Mouse (Mus musculus): Measurements from ENCODE around the gene Iba57. TPM values are rescaled to one million over a fixed set of nuclear protein-coding genes. Genes with fewer than 3 reads are reported as not detected.

Gene Iba57
- total RNA-seq, 2 experiments from 2014 or later = 11.0 to 12.0 TPM

GRCm38 (mm10) chr11:59176475-59176874, 12.9 kb upstream of the Iba57 start:
- DNase-seq (ENCODE audit: low spot score in 2 of 2) = no peak

GRCm38 (mm10) chr11:59174189-59174838, 10.8 kb upstream of the Iba57 start:
- no peak for DNase-seq (ENCODE audit: low spot score in 2 of 2)

GRCm38 (mm10) chr11:59170549-59170948, 7.0 kb upstream of the Iba57 start:
- DNase-seq (ENCODE audit: low spot score in 2 of 2) = no peak

- DNase-seq (ENCODE audit: low spot score in 2 of 2) = no peak
Measured at GRCm38 (mm10) chr11:59169807-59170206, 6.3 kb upstream of the Iba57 start.

GRCm38 (mm10) chr11:59165616-59166241, 2.2 kb upstream of the Iba57 start:
- no peak for DNase-seq (ENCODE audit: low spot score in 2 of 2)

- no peak for DNase-seq (ENCODE audit: low spot score in 2 of 2)
Measured at GRCm38 (mm10) chr11:59164384-59164783, 845 bp upstream of the Iba57 start.

GRCm38 (mm10) chr11:59162443-59163254, 890 bp downstream of the Iba57 start:
- DNase-seq (ENCODE audit: low spot score in 2 of 2) = no peak

GRCm38 (mm10) chr11:59161398-59161797, 2.1 kb downstream of the Iba57 start:
- DNase-seq (ENCODE audit: low spot score in 2 of 2) = no peak

- no peak for DNase-seq (ENCODE audit: low spot score in 2 of 2)
Measured at GRCm38 (mm10) chr11:59159558-59159957, 4.0 kb downstream of the Iba57 start.

GRCm38 (mm10) chr11:59159099-59159498, 4.4 kb downstream of the Iba57 start:
- DNase-seq (ENCODE audit: low spot score in 2 of 2) = no peak

- DNase-seq (ENCODE audit: low spot score in 2 of 2) = no peak
Measured at GRCm38 (mm10) chr11:59155900-59156299, 7.6 kb downstream of the Iba57 start.

GRCm38 (mm10) chr11:59154220-59154619, 9.3 kb downstream of the Iba57 start:
- no peak for DNase-seq (ENCODE audit: low spot score in 2 of 2)

- no peak for DNase-seq (ENCODE audit: low spot score in 2 of 2)
Measured at GRCm38 (mm10) chr11:59151729-59152128, 11.8 kb downstream of the Iba57 start.

GRCm38 (mm10) chr11:59149302-59149701, 14.2 kb downstream of the Iba57 start:
- no peak for DNase-seq (ENCODE audit: low spot score in 2 of 2)

GRCm38 (mm10) chr11:59142962-59143361, 20.6 kb downstream of the Iba57 start:
- DNase-seq (ENCODE audit: low spot score in 2 of 2) = no peak

- DNase-seq (ENCODE audit: low spot score in 2 of 2) = no peak
Measured at GRCm38 (mm10) chr11:59141772-59142370, 21.7 kb downstream of the Iba57 start.

GRCm38 (mm10) chr11:59138537-59139486, 24.7 kb downstream of the Iba57 start:
- no peak for DNase-seq (ENCODE audit: low spot score in 2 of 2)

- no peak for DNase-seq (ENCODE audit: low spot score in 2 of 2)
Measured at GRCm38 (mm10) chr11:59136994-59137706, 26.4 kb downstream of the Iba57 start.

- peak in 1 of 2 experiments; percentile 25 for DNase-seq (ENCODE audit: low spot score in 2 of 2)
Measured at GRCm38 (mm10) chr11:59135904-59136452, 27.6 kb downstream of the Iba57 start, which contains the start of gene Obscn. Gene Obscn (minus strand): TSS chr11:59136402.
